Mouse (Mus musculus) midbrain, embryonic 10.5 days (tissue): ENCODE data around the gene Stoml1. TPM values are rescaled to one million over a fixed set of nuclear protein-coding genes. Genes with fewer than 3 reads are reported as not detected.
A peak's percentile ranks its signal among the peaks of the same experiment; 100 is the strongest.

ENCODE experiments used
- DNase-seq: peaks from one replicate; pipeline ENCODE4 v3.0.0-alpha.2; 2017; ENCODE audit warnings: low spot score
- H3K27ac ChIP-seq: fragments of 300-500 bp; sonication (generic); replicated peaks from 2 replicates; pipeline ENCODE4 v1.5.1; 2016; ENCODE audit warnings: mild to moderate bottlenecking
- H3K27me3 ChIP-seq: fragments of 300-500 bp; sonication (generic); 2 replicates; pipeline ENCODE4 v1.6.1; 2016; ENCODE audit warnings: low read depth, mild to moderate bottlenecking; ENCODE audit not compliant: poor library complexity, severe bottlenecking
- H3K36me3 ChIP-seq: fragments of 300-500 bp; sonication (generic); 2 replicates; pipeline ENCODE4 v1.6.1; 2016; ENCODE audit warnings: mild to moderate bottlenecking, moderate library complexity
- H3K4me1 ChIP-seq: fragments of 300-500 bp; sonication (generic); 2 replicates; pipeline ENCODE4 v1.6.1; 2016
- H3K4me3 ChIP-seq: fragments of 300-500 bp; sonication (generic); 2 replicates; pipeline ENCODE4 v1.5.1; 2016; ENCODE audit warnings: mild to moderate bottlenecking, moderate library complexity
- H3K9me3 ChIP-seq: fragments of 300-500 bp; sonication (generic); replicated peaks from 2 replicates; pipeline ENCODE4 v1.6.1; 2016; ENCODE audit warnings: mild to moderate bottlenecking
- WGBS: fragments of 180-500 bp; shearing (Covaris S2); methylation state at CpG from one replicate; pipeline ENCODE4 v1.1.7; 2016; 5-methylcytosine and 5-hydroxymethylcytosine counted together
- polyA plus RNA-seq: library from polyadenylated mRNA; unstranded; fragments of >200 nt; fragmentation: Nextera tagmentation; extraction: Ambion mirVana; gene quantifications from 2 replicates; pipeline ENCODE4 v1.2.1, GENCODE M21; 2016

Stoml1 gene
- polyA plus RNA-seq, 1 experiment from 2014 or later = 32.2 TPM

- Histone ChIP-seq H3K9me3 (no peaks in the 10 kb centered on the region), H3K27ac (no peak overlapping the region), H3K4me1 (peaks cover 9% of the 10 kb centered on the region), H3K36me3 (peaks cover 25% of the 10 kb centered on the region), H3K4me3 (no peak overlapping the region), H3K27me3 (no peaks in the 10 kb centered on the region)
- DNase-seq = peak; percentile 40
- WGBS = 76% methylated on average over 24 of the region's 24 CpGs
Observed at GRCm38 (mm10) chr9:58220218-58220903, 32.6 kb upstream of the Stoml1 start.

GRCm38 (mm10) chr9:58224356-58224755 is 28.6 kb upstream of the Stoml1 start:
- H3K9me3 ChIP-seq = no peaks in the 10 kb centered on the region
- 91% methylated on average over 2 of the region's 2 CpGs for WGBS
- H3K36me3 ChIP-seq = peaks cover 52% of the 10 kb centered on the region
- H3K4me1 ChIP-seq = no peaks in the 10 kb centered on the region; the same call in 1 of the 2 replicates
- DNase-seq = no peak
- no peak overlapping the region for H3K27ac ChIP-seq
- no peaks in the 10 kb centered on the region for H3K27me3 ChIP-seq
- H3K4me3 ChIP-seq = no peak overlapping the region

GRCm38 (mm10) chr9:58225915-58226913 is 26.8 kb upstream of the Stoml1 start:
- Histone ChIP-seq H3K36me3 (peaks cover 58% of the 10 kb centered on the region), H3K27me3 (no peaks in the 10 kb centered on the region), H3K4me3 (no peak overlapping the region), H3K9me3 (no peaks in the 10 kb centered on the region), H3K27ac (no peak overlapping the region), H3K4me1 (no peaks in the 10 kb centered on the region; the same call in 1 of the 2 replicates)
- WGBS = 70% methylated on average over 9 of the region's 9 CpGs
- DNase-seq = peak; percentile 36

- Histone ChIP-seq H3K4me1 (no peaks in the 10 kb centered on the region; the same call in 1 of the 2 replicates), H3K27ac (no peak overlapping the region), H3K9me3 (no peaks in the 10 kb centered on the region), H3K36me3 (peaks cover 65% of the 10 kb centered on the region), H3K27me3 (no peaks in the 10 kb centered on the region), H3K4me3 (no peak overlapping the region)
- no peak for DNase-seq
- 92% methylated on average over 9 of the region's 9 CpGs for WGBS
Observed at GRCm38 (mm10) chr9:58228777-58229466, 24.0 kb upstream of the Stoml1 start.

GRCm38 (mm10) chr9:58231746-58232145 is 21.2 kb upstream of the Stoml1 start:
- H3K36me3 ChIP-seq = peaks cover 74% of the 10 kb centered on the region
- no peak overlapping the region for H3K27ac ChIP-seq

GRCm38 (mm10) chr9:58232374-58232773 is 20.6 kb upstream of the Stoml1 start:
- Histone ChIP-seq H3K4me1 (no peaks in the 10 kb centered on the region), H3K27me3 (no peaks in the 10 kb centered on the region), H3K4me3 (no peak overlapping the region), H3K36me3 (peaks cover 70% of the 10 kb centered on the region), H3K27ac (no peak overlapping the region), H3K9me3 (no peaks in the 10 kb centered on the region)
- no peak for DNase-seq
- WGBS = 80% methylated on average over 5 of the region's 5 CpGs

More at GRCm38 (mm10) chr9:58231746-58232145, 21.2 kb upstream of the Stoml1 start:
- H3K4me1 ChIP-seq = no peaks in the 10 kb centered on the region
- whole genome bisulfite sequencing = 79% methylated on average over 6 of the region's 6 CpGs
- no peaks in the 10 kb centered on the region for H3K27me3 ChIP-seq
- no peaks in the 10 kb centered on the region for H3K9me3 ChIP-seq
- DNase-seq = no peak
- H3K4me3 ChIP-seq = no peak overlapping the region

GRCm38 (mm10) chr9:58234502-58235015 is 18.4 kb upstream of the Stoml1 start:
- 97% methylated on average over 28 of the region's 28 CpGs for WGBS
- Histone ChIP-seq H3K4me1 (no peaks in the 10 kb centered on the region), H3K36me3 (peaks cover 48% of the 10 kb centered on the region), H3K27me3 (no peaks in the 10 kb centered on the region), H3K4me3 (no peak overlapping the region), H3K9me3 (no peaks in the 10 kb centered on the region), H3K27ac (no peak overlapping the region)
- DNase-seq = no peak

GRCm38 (mm10) chr9:58241780-58242485 is 11.0 kb upstream of the Stoml1 start:
- no peak for DNase-seq
- peaks cover 11% of the 10 kb centered on the region; the same call in 1 of the 2 replicates for H3K36me3 ChIP-seq
- H3K4me3 ChIP-seq = no peak overlapping the region
- H3K27ac ChIP-seq = no peak overlapping the region
- no peaks in the 10 kb centered on the region for H3K9me3 ChIP-seq
- 69% methylated on average over 9 of the region's 9 CpGs for WGBS
- H3K27me3 ChIP-seq = no peaks in the 10 kb centered on the region
- peaks cover 8% of the 10 kb centered on the region for H3K4me1 ChIP-seq

- Histone ChIP-seq H3K4me1 (peaks cover 15% of the 10 kb centered on the region), H3K9me3 (no peaks in the 10 kb centered on the region), H3K27ac (no peak overlapping the region), H3K36me3 (peaks cover 11% of the 10 kb centered on the region; the same call in 1 of the 2 replicates), H3K27me3 (no peaks in the 10 kb centered on the region), H3K4me3 (no peak overlapping the region)
- WGBS = 90% methylated on average over 5 of the region's 5 CpGs
- no peak for DNase-seq
Observed at GRCm38 (mm10) chr9:58242696-58243095, 10.3 kb upstream of the Stoml1 start.

GRCm38 (mm10) chr9:58243696-58244095 is 9.3 kb upstream of the Stoml1 start:
- WGBS = 91% methylated on average over 6 of the region's 6 CpGs

GRCm38 (mm10) chr9:58246083-58246591 is 6.8 kb upstream of the Stoml1 start:
- Histone ChIP-seq H3K27ac (no peak overlapping the region), H3K27me3 (no peaks in the 10 kb centered on the region), H3K4me3 (no peak overlapping the region), H3K36me3 (peaks cover 11% of the 10 kb centered on the region; the same call in 1 of the 2 replicates), H3K4me1 (peaks cover 42% of the 10 kb centered on the region), H3K9me3 (no peaks in the 10 kb centered on the region)
- DNase-seq = no peak
- WGBS = 83% methylated on average over 4 of the region's 4 CpGs

More at GRCm38 (mm10) chr9:58243696-58244095, 9.3 kb upstream of the Stoml1 start:
- H3K36me3 ChIP-seq = peaks cover 11% of the 10 kb centered on the region; the same call in 1 of the 2 replicates
- H3K27me3 ChIP-seq = no peaks in the 10 kb centered on the region
- no peak overlapping the region for H3K4me3 ChIP-seq
- H3K9me3 ChIP-seq = no peaks in the 10 kb centered on the region
- H3K4me1 ChIP-seq = peaks cover 25% of the 10 kb centered on the region
- no peak overlapping the region for H3K27ac ChIP-seq
- no peak for DNase-seq
